Comparison of ENCODE assay signal across 33 mouse cellular contexts in genomic region chr4:145492132-145492531, GRCm38 (mm10). TPM values are rescaled to one million over a fixed set of nuclear protein-coding genes. Genes with fewer than 3 reads are reported as not detected.
"Had no signal": no experiment of that assay in that cellular context is flagged by ENCODE, and none has a peak within 500 bp of the region (broad histone marks: within the 10 kb centered on the region; RNA-seq: fewer than 3 reads in every experiment).

No protein-coding gene starts in this region.

- H3K4me3 ChIP-seq: left cerebral cortex, adult 2 months; limb, embryonic 10.5 days; limb, embryonic 12.5 days; limb, embryonic 13.5 days; limb, embryonic 15.5 days; liver, embryonic 12.5 days; liver, embryonic 13.5 days; liver, embryonic 15.5 days; lung, embryonic 15.5 days; megakaryocyte, embryonic 14.5 days; midbrain, embryonic 10.5 days; midbrain, embryonic 12.5 days; midbrain, embryonic 13.5 days; midbrain, embryonic 15.5 days; myocyte had no signal

- H3K4me1 ChIP-seq: limb, embryonic 10.5 days; limb, embryonic 12.5 days; limb, embryonic 13.5 days; limb, embryonic 15.5 days; liver, embryonic 12.5 days; liver, embryonic 13.5 days; liver, embryonic 15.5 days; lung, embryonic 15.5 days; megakaryocyte, embryonic 14.5 days; midbrain, embryonic 10.5 days; midbrain, embryonic 12.5 days; midbrain, embryonic 13.5 days; midbrain, embryonic 15.5 days had no signal

- H3K27me3 ChIP-seq: limb, embryonic 12.5 days; limb, embryonic 13.5 days; limb, embryonic 15.5 days; liver, embryonic 12.5 days; liver, embryonic 13.5 days; liver, embryonic 15.5 days; lung, embryonic 15.5 days; megakaryocyte, embryonic 14.5 days; midbrain, embryonic 12.5 days; midbrain, embryonic 13.5 days; midbrain, embryonic 15.5 days had no signal

- H3K9me3 ChIP-seq: limb, embryonic 10.5 days; limb, embryonic 13.5 days; limb, embryonic 15.5 days; liver, embryonic 12.5 days; liver, embryonic 13.5 days; liver, embryonic 15.5 days; lung, embryonic 15.5 days; megakaryocyte, embryonic 14.5 days; midbrain, embryonic 15.5 days had no signal

- H3K27ac ChIP-seq: left cerebral cortex, adult 2 months; limb, embryonic 10.5 days; limb, embryonic 12.5 days; limb, embryonic 13.5 days; limb, embryonic 15.5 days; liver, embryonic 12.5 days; liver, embryonic 13.5 days; liver, embryonic 14.5 days; liver, embryonic 15.5 days; lung, embryonic 15.5 days; macrophage; midbrain, embryonic 10.5 days; midbrain, embryonic 12.5 days; midbrain, embryonic 13.5 days; midbrain, embryonic 15.5 days had no signal

- DNase-seq: left cerebral cortex, postnatal 4 days; liver; liver, embryonic 13.5 days; liver, postnatal 0 days; lung, adult 18-20 months; lung, adult 2 months; lung, embryonic 14.5 days; lung, postnatal 10 days; lung, postnatal 14 days; lung, postnatal 36 days; lung, postnatal 4 days; midbrain, embryonic 14.5 days had no signal

- H3K36me3 ChIP-seq: limb, embryonic 10.5 days; limb, embryonic 12.5 days; limb, embryonic 13.5 days; limb, embryonic 15.5 days; liver, embryonic 12.5 days; liver, embryonic 13.5 days; liver, embryonic 15.5 days; lung, embryonic 15.5 days; midbrain, embryonic 10.5 days; midbrain, embryonic 12.5 days; midbrain, embryonic 13.5 days; midbrain, embryonic 15.5 days had no signal

- H3K9ac ChIP-seq: limb, embryonic 12.5 days; limb, embryonic 13.5 days; limb, embryonic 15.5 days; liver, embryonic 12.5 days; liver, embryonic 13.5 days; liver, embryonic 14.5 days; liver, embryonic 15.5 days; liver, postnatal 0 days; lung, embryonic 14.5 days; lung, embryonic 15.5 days; midbrain, embryonic 12.5 days; midbrain, embryonic 13.5 days; midbrain, embryonic 15.5 days had no signal

RNA-seq across cellular contexts. Expression of gene Zfp990, which starts 18.4 kb away (rescaled TPM):
- polyA plus RNA-seq: limb, embryonic 14.5 days; liver, adult 2 months; liver, embryonic 13.5 days; liver, embryonic 15.5 days; liver, embryonic 16.5 days; liver, postnatal 0 days; lung, adult 2 months; lung, embryonic 15.5 days; lung, embryonic 16.5 days; lung, postnatal 0 days; macrophage; midbrain, embryonic 10.5 days; midbrain, embryonic 12.5 days; midbrain, embryonic 13.5 days; midbrain, embryonic 14.5 days; midbrain, embryonic 15.5 days had no signal
